Mouse (Mus musculus): ENCODE measurements around the gene Mri1. TPM values are rescaled to one million over a fixed set of nuclear protein-coding genes. Genes with fewer than 3 reads are reported as not detected.
A peak's percentile ranks its signal among the peaks of the same experiment; 100 is the strongest.
"Not testable (repeated sequence)": the region's sequence is repeated elsewhere in the genome, so short reads cannot be mapped to it uniquely, and the experiment has no call there.

Gene Mri1
- 45.0 and 46.2 TPM in 2 replicates for polyA plus RNA-seq (2015; fragmentation: Nextera tagmentation; extraction: Ambion mirVana)

DNA sequence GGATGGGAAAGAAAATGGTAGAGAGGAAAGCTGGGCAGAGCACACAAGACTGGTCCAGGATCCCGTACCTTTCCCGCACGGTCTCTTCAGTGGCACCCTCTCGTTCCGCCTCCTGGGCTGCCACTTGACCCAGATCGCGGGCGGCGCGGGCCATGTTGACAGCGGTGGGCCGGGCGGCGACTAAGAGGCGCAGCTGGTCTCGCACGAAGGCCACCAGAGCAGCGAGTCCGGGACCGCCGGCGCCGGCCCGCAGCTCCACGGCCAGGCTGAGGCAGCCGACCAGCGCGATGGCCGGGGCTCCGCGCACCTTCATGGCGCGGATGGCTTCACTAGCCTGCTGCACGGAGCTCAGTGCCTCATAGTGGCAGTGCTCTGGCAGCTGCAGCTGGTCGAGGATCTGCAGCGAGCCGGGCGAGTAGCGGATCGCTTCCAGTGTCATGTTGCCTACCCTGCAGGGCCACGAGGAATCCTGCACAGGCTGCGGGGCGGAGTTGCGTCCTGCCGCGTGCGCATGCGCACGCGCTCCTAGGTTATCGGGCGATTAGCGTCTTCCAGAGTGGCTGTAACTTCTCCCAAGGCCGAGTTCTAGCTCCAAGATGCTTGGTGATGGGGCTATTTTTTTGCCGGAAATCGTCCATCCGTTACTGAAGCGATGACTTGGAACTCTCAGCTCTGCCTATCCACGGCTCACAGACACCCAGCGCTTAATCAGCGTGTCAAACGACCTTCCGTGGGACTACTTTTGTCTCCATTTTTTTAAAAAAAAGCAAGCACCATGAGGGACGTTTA, at the start of gene Mri1:
TSS of gene Mri1 (minus strand) at position 505 of the 789 bp plus-strand sequence.
- Histone ChIP-seq H3K4me1 (ENCODE audit: control insufficient read depth, insufficient read depth, low read length) (peaks cover 11% of the 10 kb centered on the region), H3K9me3 (replicated peaks; ENCODE audit: control insufficient read depth, low read length) (no peaks in the 10 kb centered on the region), H3K4me2 (ENCODE audit: low read depth, low read length) (peak within 1 kb of the TSS; percentile 96), H3K27ac (ENCODE audit: low read length) (peak within 1 kb of the TSS; percentile 91), H3K27me3 (ENCODE audit: control insufficient read depth, insufficient read depth, low read length) (no peaks in the 10 kb centered on the region), H3K9ac (ENCODE audit: low read length) (peak within 1 kb of the TSS; percentile 88), H3K4me3 (ENCODE audit: low read length) (peak within 1 kb of the TSS; percentile 86), H3K36me3 (ENCODE audit: control insufficient read depth, insufficient read depth) (peaks cover 37% of the 10 kb centered on the region)
- peak; percentile 90 for ATAC-seq (replicated peaks; ENCODE audit: extremely low read depth, insufficient read depth, low FRiP score)
- WGBS, result under 1% methylated on average over 64 of the region's 64 CpGs

DNA sequence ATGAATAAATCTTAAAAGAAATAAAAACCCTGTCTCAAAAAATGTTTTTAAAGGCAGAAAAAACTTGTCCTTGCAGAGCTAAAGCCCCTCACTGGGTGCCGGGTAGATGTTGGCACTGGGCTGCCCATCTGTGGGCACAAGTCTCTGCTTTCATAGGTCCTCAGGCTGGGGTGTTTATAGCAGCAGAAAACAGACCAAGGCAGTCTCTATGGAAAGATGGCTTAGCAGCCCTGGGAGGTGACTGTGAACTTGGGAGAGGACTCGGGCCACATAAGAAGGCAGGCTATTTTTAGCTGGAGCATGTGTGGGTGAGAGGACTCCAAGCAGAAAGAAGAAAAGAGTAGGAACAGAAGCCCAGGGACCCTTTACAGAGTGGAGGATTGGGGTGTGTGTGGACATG, 46.8 kb upstream of the Mri1 start:
- Histone ChIP-seq H3K36me3 (ENCODE audit: control insufficient read depth, insufficient read depth) (no peaks in the 10 kb centered on the region), H3K27ac (ENCODE audit: low read length) (peak overlapping the region; percentile 18; the same call in 1 of the 2 replicates), H3K4me2 (ENCODE audit: low read depth, low read length) (no peak overlapping the region), H3K9ac (ENCODE audit: low read length) (no peak overlapping the region), H3K27me3 (ENCODE audit: control insufficient read depth, insufficient read depth, low read length) (no peaks in the 10 kb centered on the region), H3K4me1 (ENCODE audit: control insufficient read depth, insufficient read depth, low read length) (peaks cover 4% of the 10 kb centered on the region; the same call in 1 of the 2 replicates), H3K4me3 (ENCODE audit: low read length) (no peak overlapping the region), H3K9me3 (replicated peaks; ENCODE audit: control insufficient read depth, low read length) (peaks cover 9% of the 10 kb centered on the region; the same call in 1 of the 2 replicates)
- WGBS, result 43% methylated on average over 2 of the region's 2 CpGs
- no peak for ATAC-seq (replicated peaks; ENCODE audit: extremely low read depth, insufficient read depth, low FRiP score)

DNA sequence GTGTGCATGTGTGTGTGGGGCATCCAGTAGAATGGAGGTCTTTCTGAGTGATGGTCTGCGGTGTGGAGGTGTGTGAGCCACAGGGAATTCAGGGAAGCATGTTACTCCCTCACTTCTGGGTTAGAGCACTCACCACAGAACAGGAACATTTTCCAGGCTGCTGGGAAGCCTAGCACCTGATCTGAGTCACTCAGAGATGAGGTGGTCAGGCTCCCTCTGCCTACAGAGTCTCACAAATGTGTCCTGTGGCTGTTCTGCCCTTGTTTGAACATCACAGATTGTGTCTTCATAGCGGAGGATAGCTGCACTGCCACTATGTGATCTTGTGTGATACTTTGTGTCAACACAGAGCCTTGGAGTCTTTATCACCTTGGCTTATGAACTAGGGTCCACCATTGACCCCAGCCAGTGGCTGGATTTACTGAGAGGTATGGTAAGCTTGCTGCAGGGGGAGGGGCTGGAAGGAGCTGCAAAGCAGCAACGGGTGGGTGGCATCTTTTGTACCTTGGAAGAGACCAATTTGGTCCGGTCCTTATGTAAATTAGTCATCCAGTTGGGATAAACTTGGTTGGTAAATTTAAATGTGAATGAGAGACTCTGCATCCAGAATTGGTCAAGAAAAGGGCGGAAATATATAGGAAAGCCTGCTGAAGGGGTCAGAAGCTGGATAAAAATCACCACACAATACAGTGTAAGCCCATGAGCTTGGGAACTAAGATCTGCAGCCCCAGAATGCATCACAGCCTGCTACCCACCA, 40.1 kb upstream of the Mri1 start:
- ATAC-seq (replicated peaks; ENCODE audit: extremely low read depth, insufficient read depth, low FRiP score), result no peak
- H3K27me3 ChIP-seq (ENCODE audit: control insufficient read depth, insufficient read depth, low read length), result no peaks in the 10 kb centered on the region
- H3K27ac ChIP-seq (ENCODE audit: low read length), result no peak overlapping the region
- WGBS, result 72% methylated on average over 5 of the region's 5 CpGs
- H3K4me3 ChIP-seq (ENCODE audit: low read length), result no peak overlapping the region
- peaks cover 9% of the 10 kb centered on the region; the same call in 1 of the 2 replicates for H3K9me3 ChIP-seq (replicated peaks; ENCODE audit: control insufficient read depth, low read length)
- H3K36me3 ChIP-seq (ENCODE audit: control insufficient read depth, insufficient read depth), result no peaks in the 10 kb centered on the region
- H3K4me2 ChIP-seq (ENCODE audit: low read depth, low read length), result no peak overlapping the region
- no peaks in the 10 kb centered on the region for H3K4me1 ChIP-seq (ENCODE audit: control insufficient read depth, insufficient read depth, low read length)
- no peak overlapping the region for H3K9ac ChIP-seq (ENCODE audit: low read length)

DNA sequence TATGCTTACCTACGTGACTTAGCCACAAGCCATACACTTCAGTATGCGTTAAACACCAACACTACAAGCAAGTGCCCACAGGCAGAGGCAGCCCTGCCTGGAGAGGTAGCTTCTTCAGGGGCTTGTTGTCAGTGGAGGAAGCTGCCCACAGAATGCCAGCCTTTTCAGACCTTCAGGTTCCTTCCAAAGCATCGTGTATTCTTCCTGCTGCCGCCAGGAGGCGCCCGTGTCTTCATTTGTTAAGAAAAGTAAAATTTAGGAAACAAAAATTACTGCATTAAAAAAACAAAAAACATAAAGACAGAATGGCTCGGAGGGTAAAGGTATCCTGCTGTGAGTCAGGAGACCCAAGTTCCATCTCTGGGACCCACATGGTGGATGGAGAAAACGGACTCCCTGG, 34.6 kb upstream of the Mri1 start:
- 27% methylated on average over 8 of the region's 8 CpGs for WGBS
- no peak overlapping the region for H3K9ac ChIP-seq (ENCODE audit: low read length)
- no peak overlapping the region for H3K27ac ChIP-seq (ENCODE audit: low read length)
- H3K9me3 ChIP-seq (replicated peaks; ENCODE audit: control insufficient read depth, low read length), result no peaks in the 10 kb centered on the region
- no peak for ATAC-seq (replicated peaks; ENCODE audit: extremely low read depth, insufficient read depth, low FRiP score)
- H3K4me2 ChIP-seq (ENCODE audit: low read depth, low read length), result no peak overlapping the region
- H3K4me3 ChIP-seq (ENCODE audit: low read length), result no peak overlapping the region
- H3K36me3 ChIP-seq (ENCODE audit: control insufficient read depth, insufficient read depth), result no peaks in the 10 kb centered on the region
- H3K4me1 ChIP-seq (ENCODE audit: control insufficient read depth, insufficient read depth, low read length), result no peaks in the 10 kb centered on the region
- no peaks in the 10 kb centered on the region for H3K27me3 ChIP-seq (ENCODE audit: control insufficient read depth, insufficient read depth, low read length)

DNA sequence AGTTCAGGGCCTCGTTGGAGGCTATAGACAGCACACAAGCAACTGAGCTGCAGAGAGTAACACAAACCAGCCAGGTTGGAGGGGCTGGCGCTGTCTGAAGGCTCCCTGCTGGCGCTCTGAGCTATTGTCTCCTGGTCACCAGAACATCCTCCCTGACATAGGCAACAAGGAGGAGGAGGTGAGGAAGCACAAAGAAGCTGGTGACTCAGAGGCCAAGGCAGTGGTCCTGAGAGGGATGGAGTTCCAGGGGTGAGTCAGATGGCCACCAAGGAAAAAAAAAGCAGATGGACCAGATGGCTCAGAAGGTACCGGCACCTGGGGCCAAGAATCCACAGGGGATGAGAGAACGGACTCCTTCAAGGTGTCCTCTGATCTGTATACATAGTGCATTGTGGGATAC, 34.0 kb upstream of the Mri1 start:
- Histone ChIP-seq H3K27me3 (ENCODE audit: control insufficient read depth, insufficient read depth, low read length) (no peaks in the 10 kb centered on the region), H3K9ac (ENCODE audit: low read length) (no peak overlapping the region), H3K27ac (ENCODE audit: low read length) (no peak overlapping the region), H3K36me3 (ENCODE audit: control insufficient read depth, insufficient read depth) (no peaks in the 10 kb centered on the region), H3K4me2 (ENCODE audit: low read depth, low read length) (no peak overlapping the region), H3K4me3 (ENCODE audit: low read length) (no peak overlapping the region), H3K4me1 (ENCODE audit: control insufficient read depth, insufficient read depth, low read length) (no peaks in the 10 kb centered on the region), H3K9me3 (replicated peaks; ENCODE audit: control insufficient read depth, low read length) (no peaks in the 10 kb centered on the region)
- 59% methylated on average over 5 of the region's 5 CpGs for WGBS
- ATAC-seq (replicated peaks; ENCODE audit: extremely low read depth, insufficient read depth, low FRiP score), result no peak

DNA sequence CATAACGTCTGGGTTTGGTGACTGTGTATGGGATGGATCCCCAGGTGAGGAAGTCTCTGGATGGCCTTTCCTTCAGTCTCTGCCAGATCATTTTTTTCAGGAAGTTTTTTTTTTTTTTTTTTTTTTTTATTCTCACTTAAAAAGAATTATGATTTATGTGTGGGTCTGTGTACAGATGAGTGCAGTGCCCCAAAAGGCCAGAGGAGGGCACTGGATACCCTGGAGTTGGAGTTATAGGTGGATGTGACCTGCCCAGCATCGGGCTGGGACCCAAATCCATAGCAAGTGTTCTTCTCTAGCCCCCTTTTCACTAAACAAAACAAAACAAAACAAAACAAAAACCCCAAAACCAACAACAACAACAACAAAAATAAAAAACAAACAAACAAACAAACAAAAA, 31.8 kb upstream of the Mri1 start:
- no peak for ATAC-seq (replicated peaks; ENCODE audit: extremely low read depth, insufficient read depth, low FRiP score)

DNA sequence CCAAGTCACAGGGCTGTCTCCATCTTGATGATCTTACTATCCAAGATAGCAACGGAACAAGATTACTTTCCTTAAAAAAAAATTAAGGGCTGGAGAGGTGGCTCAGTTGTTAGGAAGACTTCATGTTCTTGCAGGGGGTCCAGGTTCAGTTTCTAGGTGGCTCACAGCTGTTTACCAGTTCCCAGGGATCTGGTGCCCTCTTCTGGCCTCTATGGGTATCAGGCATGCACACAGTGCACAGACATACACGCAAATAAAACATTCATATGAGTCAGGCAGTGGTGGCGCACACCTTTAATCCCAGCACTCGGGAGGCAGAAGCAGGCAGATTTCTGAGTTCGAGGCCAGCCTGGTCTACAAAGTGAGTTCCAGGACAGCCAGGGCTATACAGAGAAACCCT, 28.5 kb upstream of the Mri1 start:
- H3K4me1 ChIP-seq (ENCODE audit: control insufficient read depth, insufficient read depth, low read length); H3K4me3 ChIP-seq (ENCODE audit: low read length); H3K27ac ChIP-seq (ENCODE audit: low read length); H3K4me2 ChIP-seq (ENCODE audit: low read depth, low read length); H3K9me3 ChIP-seq (replicated peaks; ENCODE audit: control insufficient read depth, low read length); H3K9ac ChIP-seq (ENCODE audit: low read length); H3K27me3 ChIP-seq (ENCODE audit: control insufficient read depth, insufficient read depth, low read length); H3K36me3 ChIP-seq (ENCODE audit: control insufficient read depth, insufficient read depth): not testable (repeated sequence)
- WGBS, result 48% methylated on average over 5 of the region's 5 CpGs
- peak; percentile 45; the same call in 1 of the 2 replicates for ATAC-seq (replicated peaks; ENCODE audit: extremely low read depth, insufficient read depth, low FRiP score)

More for the DNA sequence above, 31.8 kb upstream of the Mri1 start:
- H3K9me3 ChIP-seq (replicated peaks; ENCODE audit: control insufficient read depth, low read length), result no peaks in the 10 kb centered on the region
- no peak overlapping the region for H3K4me3 ChIP-seq (ENCODE audit: low read length)
- H3K27me3 ChIP-seq (ENCODE audit: control insufficient read depth, insufficient read depth, low read length), result no peaks in the 10 kb centered on the region
- H3K9ac ChIP-seq (ENCODE audit: low read length), result no peak overlapping the region
- H3K27ac ChIP-seq (ENCODE audit: low read length), result no peak overlapping the region
- H3K4me2 ChIP-seq (ENCODE audit: low read depth, low read length), result no peak overlapping the region
- 43% methylated on average over 2 of the region's 2 CpGs for WGBS
- H3K36me3 ChIP-seq (ENCODE audit: control insufficient read depth, insufficient read depth), result no peaks in the 10 kb centered on the region
- peaks cover 3% of the 10 kb centered on the region; the same call in 1 of the 2 replicates for H3K4me1 ChIP-seq (ENCODE audit: control insufficient read depth, insufficient read depth, low read length)

DNA sequence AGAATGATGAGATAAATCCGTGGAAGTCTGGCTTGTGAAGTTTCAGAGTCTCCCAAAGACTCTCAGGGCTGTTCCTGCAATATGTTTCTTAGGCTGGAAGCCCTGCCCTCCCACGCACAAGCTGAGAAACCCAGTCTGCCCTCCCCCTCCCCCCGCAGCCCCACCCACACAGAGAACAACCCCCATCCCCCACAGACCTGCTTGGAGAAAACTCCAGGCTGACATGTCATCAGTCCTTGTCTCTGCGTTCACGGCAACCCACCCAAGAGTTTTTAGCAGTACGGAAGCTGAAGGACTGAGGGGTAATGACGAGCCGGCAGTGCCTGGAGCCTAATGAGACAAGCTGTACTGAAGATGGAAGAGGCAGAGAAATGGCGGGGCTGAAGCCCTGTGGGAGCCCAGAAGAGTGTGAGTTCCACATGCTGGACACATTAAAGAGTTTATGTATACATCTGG, 27.5 kb upstream of the Mri1 start:
- Histone ChIP-seq H3K27me3 (ENCODE audit: control insufficient read depth, insufficient read depth, low read length) (no peaks in the 10 kb centered on the region), H3K4me2 (ENCODE audit: low read depth, low read length) (peak overlapping the region; percentile 49), H3K4me1 (ENCODE audit: control insufficient read depth, insufficient read depth, low read length) (peaks cover 3% of the 10 kb centered on the region; the same call in 1 of the 2 replicates), H3K4me3 (ENCODE audit: low read length) (peak overlapping the region; percentile 3; the same call in 1 of the 2 replicates), H3K36me3 (ENCODE audit: control insufficient read depth, insufficient read depth) (no peaks in the 10 kb centered on the region), H3K27ac (ENCODE audit: low read length) (peak overlapping the region; percentile 32; the same call in 1 of the 2 replicates), H3K9me3 (replicated peaks; ENCODE audit: control insufficient read depth, low read length) (no peaks in the 10 kb centered on the region), H3K9ac (ENCODE audit: low read length) (0 out of 2 replicates have a peak overlapping the region, but pooled peaks have one; percentile 30)
- WGBS, result 14% methylated on average over 9 of the region's 9 CpGs
- no peak for ATAC-seq (replicated peaks; ENCODE audit: extremely low read depth, insufficient read depth, low FRiP score)

DNA sequence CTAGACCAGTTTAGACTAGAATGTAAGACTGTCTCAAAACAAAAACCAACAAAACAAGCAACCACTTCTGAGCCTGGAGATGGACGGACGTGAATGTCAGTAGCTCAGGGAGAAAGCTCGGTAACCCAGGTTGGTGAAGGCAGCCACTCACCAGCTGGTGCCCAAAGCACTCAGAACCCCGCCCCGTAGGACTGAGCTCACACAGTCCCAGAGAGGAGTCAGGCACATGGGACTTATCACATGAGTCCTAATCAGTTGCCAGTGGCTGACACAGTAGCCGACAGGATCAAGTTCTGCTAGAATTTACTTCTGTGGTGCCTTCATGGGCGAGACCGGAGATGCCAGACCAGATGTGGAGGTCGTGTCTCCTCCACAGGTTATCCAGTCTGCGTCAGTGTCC, 23.7 kb upstream of the Mri1 start:
- Histone ChIP-seq H3K27me3 (ENCODE audit: control insufficient read depth, insufficient read depth, low read length) (no peaks in the 10 kb centered on the region), H3K4me2 (ENCODE audit: low read depth, low read length) (no peak overlapping the region), H3K4me3 (ENCODE audit: low read length) (no peak overlapping the region), H3K9me3 (replicated peaks; ENCODE audit: control insufficient read depth, low read length) (no peaks in the 10 kb centered on the region), H3K9ac (ENCODE audit: low read length) (no peak overlapping the region), H3K36me3 (ENCODE audit: control insufficient read depth, insufficient read depth) (no peaks in the 10 kb centered on the region), H3K4me1 (ENCODE audit: control insufficient read depth, insufficient read depth, low read length) (peaks cover 3% of the 10 kb centered on the region; the same call in 1 of the 2 replicates), H3K27ac (ENCODE audit: low read length) (no peak overlapping the region)
- 51% methylated on average over 10 of the region's 10 CpGs for WGBS
- no peak for ATAC-seq (replicated peaks; ENCODE audit: extremely low read depth, insufficient read depth, low FRiP score)

Measured in heart, embryonic 16.5 days (tissue).